Mouse (Mus musculus) ES-Bruce4 (cell line): ENCODE measurements around the gene Pde4dip.

Experiments used
- CTCF ChIP-seq: IDR thresholded peaks from one replicate; pipeline ENCODE4 v1.8.1; 2011; ENCODE audit warnings: low read depth, low read length
- POLR2A ChIP-seq: IDR thresholded peaks from one replicate; pipeline ENCODE4 v1.8.1; 2011; ENCODE audit warnings: low read length; ENCODE audit not compliant: insufficient read depth

DNA sequence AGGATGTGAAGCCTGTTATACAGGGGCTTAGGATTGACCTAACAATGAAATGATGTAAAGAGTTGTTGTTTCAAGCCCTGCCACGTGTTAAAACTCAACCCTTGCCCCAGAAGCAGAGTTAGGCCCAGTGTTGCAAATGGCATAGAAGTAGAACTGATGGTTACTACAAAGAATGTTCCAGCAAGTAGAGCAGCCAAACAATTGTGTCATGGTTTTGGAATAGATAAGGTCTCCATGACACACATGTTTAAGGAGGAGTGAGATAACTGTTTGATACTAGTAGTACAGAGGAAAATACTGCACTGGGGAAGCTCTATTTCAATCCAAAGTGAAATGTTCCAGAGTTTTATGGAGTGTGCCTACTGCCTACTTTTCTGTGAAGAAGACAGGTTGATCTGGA lies 240.0 kb downstream of the Pde4dip start:
- TF ChIP-seq CTCF, result no peak
- TF ChIP-seq POLR2A, result no peak
